Mouse (Mus musculus): ENCODE data around the gene Ghr.

DNA sequence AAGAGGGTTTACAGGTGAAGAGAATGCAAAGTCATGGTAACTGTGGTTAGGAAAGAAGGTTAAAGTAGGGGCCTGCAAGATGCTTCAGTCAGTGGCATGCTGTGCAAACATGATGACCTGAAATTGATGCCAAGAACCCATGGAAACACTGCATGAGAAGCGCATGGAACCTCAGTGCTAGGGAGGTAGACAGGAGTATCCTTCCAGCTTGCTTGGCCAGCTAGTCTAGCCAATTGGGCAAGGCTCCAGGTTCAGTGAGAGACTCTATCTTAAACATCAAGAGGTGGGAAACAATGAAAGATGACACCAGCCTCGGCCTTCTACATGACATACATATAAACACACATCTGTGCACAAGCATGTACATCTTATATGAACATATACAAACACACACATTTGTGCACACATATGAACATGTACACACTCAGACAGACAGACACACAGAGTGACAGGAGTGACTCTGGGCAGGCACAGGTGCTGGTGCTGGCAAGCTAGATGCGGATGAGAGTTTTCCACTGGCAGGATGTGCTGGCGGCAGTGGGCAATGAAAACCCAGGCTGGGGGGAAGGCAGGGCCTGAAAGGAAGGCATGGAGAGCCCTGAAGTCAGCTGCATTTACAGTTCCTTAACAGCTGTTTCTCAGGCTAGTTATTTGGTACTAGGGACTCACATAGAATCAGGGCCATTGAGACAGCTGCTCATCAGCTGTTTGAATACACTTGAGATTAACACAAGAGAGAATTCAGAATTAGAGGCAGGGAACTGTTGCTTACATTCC lies 241.3 kb downstream of the Ghr start:
- TF ChIP-seq CTCF (IDR thresholded peaks at IDR 0.05; ENCODE audit: extremely low read depth, insufficient read depth, insufficient read length, insufficient replicate concordance) (no peak), POLR2A (IDR thresholded peaks at IDR 0.05; ENCODE audit: low read depth, low read length) (no peak)
